Mouse (Mus musculus) limb, embryonic 15.5 days (tissue): ENCODE measurements around the gene Pik3r1. TPM values are rescaled to one million over a fixed set of nuclear protein-coding genes. Genes with fewer than 3 reads are reported as not detected.

ENCODE experiments used
- ATAC-seq: fragments of 200-750 bp; cut with Nextera tagmentation; 2 replicates; pipeline ENCODE4 v1.8.0; 2017; ENCODE audit warnings: low read depth, moderate TSS enrichment; ENCODE audit not compliant: insufficient number of reproducible peaks, low FRiP score, low TSS enrichment
- H3K27ac ChIP-seq: fragments of 300-500 bp; sonication (generic); 2 replicates; pipeline ENCODE4 v1.5.1; 2015; ENCODE audit warnings: moderate library complexity, mild to moderate bottlenecking, inconsistent platforms
- H3K27me3 ChIP-seq: fragments of 300-500 bp; sonication (generic); 2 replicates; pipeline ENCODE4 v1.6.1; 2015; ENCODE audit warnings: inconsistent platforms
- H3K36me3 ChIP-seq: fragments of 300-500 bp; sonication (generic); 2 replicates; pipeline ENCODE4 v1.6.1; 2015; ENCODE audit warnings: inconsistent platforms
- H3K4me1 ChIP-seq: fragments of 300-500 bp; sonication (generic); 2 replicates; pipeline ENCODE4 v1.6.1; 2015; ENCODE audit warnings: inconsistent platforms
- H3K4me2 ChIP-seq: fragments of 300-500 bp; sonication (generic); 2 replicates; pipeline ENCODE4 v1.6.1; 2015; ENCODE audit warnings: mild to moderate bottlenecking, inconsistent platforms
- H3K4me3 ChIP-seq: fragments of 300-500 bp; sonication (generic); 2 replicates; pipeline ENCODE4 v1.5.1; 2015; ENCODE audit warnings: mild to moderate bottlenecking, inconsistent platforms
- H3K9ac ChIP-seq: fragments of 300-500 bp; sonication (generic); 2 replicates; pipeline ENCODE4 v1.6.1; 2015; ENCODE audit warnings: inconsistent platforms
- H3K9me3 ChIP-seq: fragments of 300-500 bp; sonication (generic); 2 replicates; pipeline ENCODE4 v1.6.1; 2016; ENCODE audit warnings: inconsistent platforms
- WGBS: fragments of 180-500 bp; shearing (Covaris S2); methylation state at CpG from one replicate; pipeline ENCODE4 v1.1.7; 2015; 5-methylcytosine and 5-hydroxymethylcytosine counted together
- polyA plus RNA-seq: library from polyadenylated mRNA; unstranded; fragments of >200 nt; fragmentation: Nextera tagmentation; extraction: Ambion mirVana; gene quantifications from 2 replicates; pipeline ENCODE4 v1.2.1, GENCODE M21; 2015

Gene Pik3r1
- polyA plus RNA-seq, 1 experiment from 2014 or later, result 48.9 TPM

- 66% methylated on average over 5 of the region's 5 CpGs for WGBS
- Histone ChIP-seq H3K4me2 (no peak overlapping the region), H3K27ac (no peak overlapping the region), H3K4me3 (no peak overlapping the region), H3K27me3 (no peaks in the 10 kb centered on the region), H3K9ac (no peak overlapping the region), H3K36me3 (no peaks in the 10 kb centered on the region), H3K4me1 (peaks cover 8% of the 10 kb centered on the region; the same call in 1 of the 2 replicates), H3K9me3 (no peaks in the 10 kb centered on the region)
- no peak for ATAC-seq
These were observed 23.1 kb downstream of the Pik3r1 start for GRCm38 (mm10) chr13:101744943-101745342.

- H3K9me3 ChIP-seq, result no peaks in the 10 kb centered on the region
- ATAC-seq, result no peak
- H3K4me2 ChIP-seq, result no peak overlapping the region
- no peak overlapping the region for H3K27ac ChIP-seq
- no peak overlapping the region for H3K9ac ChIP-seq
- no peak overlapping the region for H3K4me3 ChIP-seq
- 84% methylated on average over 2 of the region's 2 CpGs for WGBS
- no peaks in the 10 kb centered on the region for H3K27me3 ChIP-seq
- no peaks in the 10 kb centered on the region for H3K36me3 ChIP-seq
- H3K4me1 ChIP-seq, result peaks cover 8% of the 10 kb centered on the region; the same call in 1 of the 2 replicates
These were observed 24.0 kb downstream of the Pik3r1 start for GRCm38 (mm10) chr13:101744053-101744452.

GRCm38 (mm10) chr13:101743247-101743646 is 24.8 kb downstream of the Pik3r1 start:
- Histone ChIP-seq H3K9ac (no peak overlapping the region), H3K4me1 (peaks cover 11% of the 10 kb centered on the region; the same call in 1 of the 2 replicates), H3K4me2 (no peak overlapping the region), H3K36me3 (no peaks in the 10 kb centered on the region), H3K9me3 (no peaks in the 10 kb centered on the region), H3K4me3 (no peak overlapping the region), H3K27ac (no peak overlapping the region), H3K27me3 (no peaks in the 10 kb centered on the region)
- WGBS, result 64% methylated on average over 8 of the region's 8 CpGs
- ATAC-seq, result no peak

- Histone ChIP-seq H3K27ac (no peak overlapping the region), H3K9ac (no peak overlapping the region), H3K27me3 (no peaks in the 10 kb centered on the region), H3K9me3 (no peaks in the 10 kb centered on the region), H3K4me1 (peaks cover 11% of the 10 kb centered on the region; the same call in 1 of the 2 replicates), H3K4me2 (no peak overlapping the region), H3K36me3 (no peaks in the 10 kb centered on the region), H3K4me3 (no peak overlapping the region)
- 38% methylated on average over 6 of the region's 6 CpGs for WGBS
- no peak for ATAC-seq
These were observed 25.4 kb downstream of the Pik3r1 start for GRCm38 (mm10) chr13:101742596-101742995.

GRCm38 (mm10) chr13:101741530-101742309 is 26.3 kb downstream of the Pik3r1 start:
- peaks cover 11% of the 10 kb centered on the region; the same call in 1 of the 2 replicates for H3K4me1 ChIP-seq
- no peak overlapping the region for H3K4me2 ChIP-seq
- WGBS, result 80% methylated on average over 11 of the region's 11 CpGs
- no peaks in the 10 kb centered on the region for H3K36me3 ChIP-seq
- ATAC-seq, result no peak
- no peak overlapping the region for H3K4me3 ChIP-seq
- H3K27me3 ChIP-seq, result no peaks in the 10 kb centered on the region
- no peak overlapping the region for H3K27ac ChIP-seq
- H3K9ac ChIP-seq, result no peak overlapping the region
- H3K9me3 ChIP-seq, result no peaks in the 10 kb centered on the region

- Histone ChIP-seq H3K36me3 (no peaks in the 10 kb centered on the region), H3K9me3 (no peaks in the 10 kb centered on the region), H3K27me3 (no peaks in the 10 kb centered on the region), H3K4me3 (no peak overlapping the region), H3K27ac (no peak overlapping the region), H3K9ac (no peak overlapping the region), H3K4me1 (peaks cover 11% of the 10 kb centered on the region; the same call in 1 of the 2 replicates), H3K4me2 (no peak overlapping the region)
- ATAC-seq, result no peak
- 71% methylated on average over 4 of the region's 4 CpGs for WGBS
These were observed 28.2 kb downstream of the Pik3r1 start for GRCm38 (mm10) chr13:101739732-101740381.

GRCm38 (mm10) chr13:101738769-101739168 is 29.2 kb downstream of the Pik3r1 start:
- WGBS, result 77% methylated on average over 6 of the region's 6 CpGs
- no peak for ATAC-seq
- no peaks in the 10 kb centered on the region for H3K9me3 ChIP-seq
- H3K4me1 ChIP-seq, result peaks cover 12% of the 10 kb centered on the region; the same call in 1 of the 2 replicates
- H3K4me2 ChIP-seq, result no peak overlapping the region
- H3K36me3 ChIP-seq, result no peaks in the 10 kb centered on the region
- no peak overlapping the region for H3K4me3 ChIP-seq
- no peaks in the 10 kb centered on the region for H3K27me3 ChIP-seq
- H3K27ac ChIP-seq, result no peak overlapping the region
- no peak overlapping the region for H3K9ac ChIP-seq

- Histone ChIP-seq H3K36me3 (no peaks in the 10 kb centered on the region), H3K27me3 (no peaks in the 10 kb centered on the region), H3K27ac (no peak overlapping the region), H3K9ac (no peak overlapping the region), H3K9me3 (no peaks in the 10 kb centered on the region), H3K4me3 (no peak overlapping the region), H3K4me1 (peaks cover 24% of the 10 kb centered on the region), H3K4me2 (no peak overlapping the region)
- ATAC-seq, result no peak
- 76% methylated on average over 16 of the region's 16 CpGs for WGBS
These were observed 31.3 kb downstream of the Pik3r1 start for GRCm38 (mm10) chr13:101736521-101737387.

GRCm38 (mm10) chr13:101735364-101736120 is 32.5 kb downstream of the Pik3r1 start:
- 36% methylated on average over 8 of the region's 8 CpGs for WGBS
- Histone ChIP-seq H3K9ac (no peak overlapping the region), H3K4me2 (no peak overlapping the region), H3K4me3 (no peak overlapping the region), H3K4me1 (peaks cover 28% of the 10 kb centered on the region), H3K27me3 (no peaks in the 10 kb centered on the region), H3K9me3 (no peaks in the 10 kb centered on the region), H3K36me3 (no peaks in the 10 kb centered on the region), H3K27ac (no peak overlapping the region)
- ATAC-seq, result no peak

GRCm38 (mm10) chr13:101734227-101734626 is 33.8 kb downstream of the Pik3r1 start:
- Histone ChIP-seq H3K9me3 (no peaks in the 10 kb centered on the region), H3K4me2 (no peak overlapping the region), H3K36me3 (no peaks in the 10 kb centered on the region), H3K27ac (no peak overlapping the region), H3K4me3 (no peak overlapping the region), H3K27me3 (no peaks in the 10 kb centered on the region), H3K9ac (no peak overlapping the region), H3K4me1 (peaks cover 41% of the 10 kb centered on the region)
- 77% methylated on average over 7 of the region's 7 CpGs for WGBS
- no peak for ATAC-seq

GRCm38 (mm10) chr13:101732675-101733074 is 35.3 kb downstream of the Pik3r1 start:
- Histone ChIP-seq H3K4me1 (peaks cover 48% of the 10 kb centered on the region), H3K9ac (no peak overlapping the region), H3K4me2 (no peak overlapping the region), H3K36me3 (no peaks in the 10 kb centered on the region), H3K27ac (no peak overlapping the region), H3K27me3 (no peaks in the 10 kb centered on the region), H3K4me3 (no peak overlapping the region), H3K9me3 (no peaks in the 10 kb centered on the region)
- ATAC-seq, result no peak
- WGBS, result 43% methylated on average over 10 of the region's 10 CpGs
